Mouse (Mus musculus) liver, adult 2 months (tissue): ENCODE measurements around the gene Tnik.

Experiments used
- CTCF ChIP-seq: fragments of 200-500 bp; IDR thresholded peaks from 2 replicates; pipeline ENCODE4 v1.5.1; 2011; ENCODE audit warnings: low read depth, low read length, control low read depth
- POLR2A ChIP-seq: fragments of 200-500 bp; IDR thresholded peaks from 2 replicates; pipeline ENCODE4 v1.6.1; 2011; ENCODE audit warnings: low read length, control low read depth; ENCODE audit not compliant: insufficient read depth; ENCODE audit errors: extremely low read depth

GRCm38 (mm10) chr3:28228930-28229329, 34.1 kb upstream of the Tnik start:
- TF ChIP-seq CTCF (no peak), POLR2A (no peak)
